Mouse (Mus musculus): ENCODE results near the gene Hoxc8. TPM values are rescaled to one million over a fixed set of nuclear protein-coding genes. Genes with fewer than 3 reads are reported as not detected.

The Hoxc8 gene
- total and polyA plus RNA-seq, 3 experiments = 0.31 to 1.7 TPM; not detected in 1

- Histone ChIP-seq H3K27me3 (ENCODE audit: control insufficient read depth in 1 of 2, insufficient read depth in 2 of 2, low read length in 2 of 2) (no peaks in the 10 kb centered on the region), H3K4me3 (ENCODE audit: control insufficient read depth in 1 of 2, insufficient read depth in 1 of 2, low read depth in 2 of 2, low read length in 2 of 2) (peak overlapping the region; percentile 52 to 62), H3K9ac (ENCODE audit: control insufficient read depth, low read depth, low read length, poor library complexity, severe bottlenecking) (peak overlapping the region; percentile 91), H3K36me3 (ENCODE audit: control insufficient read depth in 1 of 2, insufficient read depth in 2 of 2, low read length in 2 of 2) (peaks cover 0 to 14% of the 10 kb centered on the region in 2 experiments; a peak in 2 of 4 replicates), H3K79me2 (ENCODE audit: control insufficient read depth, insufficient read depth, low read length, poor library complexity) (peaks cover 8% of the 10 kb centered on the region; the same call in 1 of the 2 replicates), H3K27ac (ENCODE audit: control insufficient read depth, low read depth, low read length) (peak overlapping the region; percentile 72), H3K4me1 (ENCODE audit: control insufficient read depth in 1 of 2, insufficient read depth in 2 of 2, low read length in 2 of 2) (peaks cover 9 to 17% of the 10 kb centered on the region in 2 experiments; a peak in 3 of 4 replicates), H3K9me3 (replicated peaks; ENCODE audit: insufficient read depth, low read length) (no peaks in the 10 kb centered on the region)
- peak; percentile 58 for DNase-seq (ENCODE audit: low read depth, low spot score)
- TF ChIP-seq POLR2A (IDR thresholded peaks at IDR 0.05; ENCODE audit: control insufficient read depth in 1 of 2, insufficient read depth in 1 of 2, low read depth in 1 of 2, low read length in 2 of 2, poor library complexity in 1 of 2) (0 out of 4 replicates have a peak, but pooled peaks of 1 of the 2 experiments have one; percentile 40), TBP (IDR thresholded peaks at IDR 0.05; ENCODE audit: low read depth, low read length) (peak; percentile 26; the same call in 1 of the 2 replicates), NELFE (IDR thresholded peaks at IDR 0.05; ENCODE audit: low read depth, low read length) (no peak), POLR2AphosphoS5 (IDR thresholded peaks at IDR 0.05; ENCODE audit: borderline replicate concordance, low read depth, low read length) (no peak), MXI1 (IDR thresholded peaks at IDR 0.05; ENCODE audit: low read depth, low read length) (peak; percentile 31; the same call in 1 of the 2 replicates), TAL1 (IDR thresholded peaks at IDR 0.05; ENCODE audit: low read length) (peak; percentile 22; the same call in 1 of the 2 replicates), CTCF (IDR thresholded peaks at IDR 0.05 in 2 of 3, conservative IDR thresholded peaks at IDR 0.05 in 1 of 3; ENCODE audit: control insufficient read depth in 1 of 3, insufficient read depth in 1 of 3, low read depth in 2 of 3, low read length in 3 of 3, poor library complexity in 1 of 3, severe bottlenecking in 1 of 3) (0 out of 6 replicates have a peak, but pooled peaks of 1 of the 3 experiments have one; percentile 9), EP300 (IDR thresholded peaks at IDR 0.05; ENCODE audit: low read depth in 1 of 2, low read length in 2 of 2) (0 out of 4 replicates have a peak, but pooled peaks of 1 of the 2 experiments have one; percentile 53)
These were observed 20.6 kb downstream of the Hoxc8 start for GRCm38 (mm10) chr15:103010847-103011555.

GRCm38 (mm10) chr15:103011928-103012486, 21.6 kb downstream of the Hoxc8 start:
- peak overlapping the region; percentile 69 for H3K27ac ChIP-seq (ENCODE audit: control insufficient read depth, low read depth, low read length)
- peaks cover 2 to 8% of the 10 kb centered on the region in 2 experiments; a peak in 2 of 4 replicates for H3K4me1 ChIP-seq (ENCODE audit: control insufficient read depth in 1 of 2, insufficient read depth in 2 of 2, low read length in 2 of 2)
- peaks cover 8% of the 10 kb centered on the region; the same call in 1 of the 2 replicates for H3K79me2 ChIP-seq (ENCODE audit: control insufficient read depth, insufficient read depth, low read length, poor library complexity)
- H3K4me3 ChIP-seq (ENCODE audit: control insufficient read depth in 1 of 2, insufficient read depth in 1 of 2, low read depth in 2 of 2, low read length in 2 of 2) = peak overlapping the region; percentile 62 to 69
- TF ChIP-seq RCOR1 (IDR thresholded peaks at IDR 0.05; ENCODE audit: low read depth, low read length) (no peak), TCF12 (IDR thresholded peaks at IDR 0.05; ENCODE audit: low read depth, low read length) (peak; percentile 32; the same call in 1 of the 2 replicates), POLR2AphosphoS2 (IDR thresholded peaks at IDR 0.05; ENCODE audit: low read length) (peak; percentile 41; the same call in 1 of the 2 replicates), MAZ (IDR thresholded peaks at IDR 0.05; ENCODE audit: low read depth, low read length) (no peak), POLR2A (IDR thresholded peaks at IDR 0.05; ENCODE audit: control insufficient read depth in 1 of 2, insufficient read depth in 1 of 2, low read depth in 1 of 2, low read length in 2 of 2, poor library complexity in 1 of 2) (peak; percentile 38 to 75), ZMIZ1 (IDR thresholded peaks at IDR 0.05; ENCODE audit: low read depth, low read length) (0 out of 2 replicates have a peak, but pooled peaks have one; percentile 18), UBTF (IDR thresholded peaks at IDR 0.05; ENCODE audit: borderline replicate concordance, insufficient read depth, low read depth, low read length) (0 out of 2 replicates have a peak, but pooled peaks have one; percentile 65), ELF1 (IDR thresholded peaks at IDR 0.05; ENCODE audit: low read depth, low read length) (peak; percentile 68), KAT2A (conservative IDR thresholded peaks at IDR 0.05; ENCODE audit: low read depth, low read length) (no peak), NELFE (IDR thresholded peaks at IDR 0.05; ENCODE audit: low read depth, low read length) (peak; percentile 55; the same call in 1 of the 2 replicates)
- H3K9me3 ChIP-seq (replicated peaks; ENCODE audit: insufficient read depth, low read length) = no peaks in the 10 kb centered on the region
- H3K36me3 ChIP-seq (ENCODE audit: control insufficient read depth in 1 of 2, insufficient read depth in 2 of 2, low read length in 2 of 2) = peaks cover 0 to 4% of the 10 kb centered on the region in 2 experiments; a peak in 1 of 4 replicates
- peak overlapping the region; percentile 91 for H3K9ac ChIP-seq (ENCODE audit: control insufficient read depth, low read depth, low read length, poor library complexity, severe bottlenecking)
- peak; percentile 76 for DNase-seq (ENCODE audit: low read depth, low spot score)
- no peaks in the 10 kb centered on the region for H3K27me3 ChIP-seq (ENCODE audit: control insufficient read depth in 1 of 2, insufficient read depth in 2 of 2, low read length in 2 of 2)
